Mouse (Mus musculus) heart, postnatal 25 days (tissue): Measurements from ENCODE around the gene Hist1h4n. TPM values are rescaled to one million over a fixed set of nuclear protein-coding genes. Genes with fewer than 3 reads are reported as not detected.
"Not testable (repeated sequence)": the region's sequence is repeated elsewhere in the genome, so short reads cannot be mapped to it uniquely, and the experiment has no call there.

Experiments
- DNase-seq: peaks from one replicate; pipeline ENCODE4 v3.0.0; 2022; ENCODE audit warnings: low spot score
- intact Hi-C: fragments of 180-260 bp; cut with DNase I; formaldehyde crosslinking; loops from one replicate; pipeline ENCODE4 v1.15.1; 2025
- total RNA-seq, 2 experiments: library from RNA; stranded (reverse); gene quantifications; 2 replicates each; pipeline ENCODE4 v1.2.3; 2021

The Hist1h4n gene
- 10 to 100 TPM; 13.5 to 14.9 TPM for total RNA-seq

- not testable (repeated sequence) for DNase-seq
- intact Hi-C loops = loop anchor here (10.0 kb wide), 1 partner anchor 117 kb away; the partner anchor contains the start of genes Hist1h2ai, Hist1h2bl and Hist1h3h
Measured at GRCm38 (mm10) chr13:21831418-21832394, at the start of gene Hist1h4n. Gene Hist1h4n, minus strand, starts transcription at chr13:21832196.

- intact Hi-C loops = no loop called here
- DNase-seq = no peak
Measured at GRCm38 (mm10) chr13:21880735-21881134, 48.7 kb upstream of the Hist1h4n start.

- intact Hi-C loops, DNase-seq: not testable (repeated sequence)
Measured at GRCm38 (mm10) chr13:21865503-21865902, 33.5 kb upstream of the Hist1h4n start.

- no peak for DNase-seq
- intact Hi-C loops = no loop called here
Measured at GRCm38 (mm10) chr13:21861608-21862007, 29.6 kb upstream of the Hist1h4n start.

GRCm38 (mm10) chr13:21855698-21856162 lies 23.7 kb upstream of the Hist1h4n start:
- no peak for DNase-seq
- intact Hi-C loops = loop anchor here (10.0 kb wide), 2 partner anchors 59 to 169 kb away; no protein-coding TSS in a partner anchor

GRCm38 (mm10) chr13:21855146-21855545 lies 23.1 kb upstream of the Hist1h4n start:
- peak; percentile 25 for DNase-seq
- intact Hi-C loops = loop anchor here (10.0 kb wide), 2 partner anchors 60 to 170 kb away; no protein-coding TSS in a partner anchor

GRCm38 (mm10) chr13:21852215-21852945 lies 20.4 kb upstream of the Hist1h4n start:
- peak; percentile 8 for DNase-seq
- intact Hi-C loops = loop anchor here (10.0 kb wide), 2 partner anchors 62 to 172 kb away; no protein-coding TSS in a partner anchor

- intact Hi-C loops = loop anchor here (10.0 kb wide), 2 partner anchors 64 to 174 kb away; no protein-coding TSS in a partner anchor
- not testable (repeated sequence) for DNase-seq
Measured at GRCm38 (mm10) chr13:21850696-21851095, 18.7 kb upstream of the Hist1h4n start.

- intact Hi-C loops = no loop called here
- no peak for DNase-seq
Measured at GRCm38 (mm10) chr13:21847883-21848282, 15.9 kb upstream of the Hist1h4n start.

- DNase-seq, intact Hi-C loops: not testable (repeated sequence)
Measured at GRCm38 (mm10) chr13:21846356-21846755, 14.4 kb upstream of the Hist1h4n start.

GRCm38 (mm10) chr13:21840508-21840907 lies 8.5 kb upstream of the Hist1h4n start:
- intact Hi-C loops, DNase-seq: not testable (repeated sequence)

- DNase-seq = not testable (repeated sequence)
- intact Hi-C loops = loop anchor here (10.0 kb wide), 1 partner anchor 119 kb away; the partner anchor contains the start of genes Hist1h2ai, Hist1h2bl and Hist1h3h
Measured at GRCm38 (mm10) chr13:21833461-21833860, 1.5 kb upstream of the Hist1h4n start, which contains the start of the genes Hist1h2ap and Hist1h2br. Gene Hist1h2ap, minus strand, starts transcription at chr13:21833507. Gene Hist1h2br, plus strand, starts transcription at chr13:21833743.

- intact Hi-C loops = loop anchor here (10.0 kb wide), 1 partner anchor 116 kb away; the partner anchor contains the start of genes Hist1h2ai, Hist1h2bl and Hist1h3h
- no peak for DNase-seq
Measured at GRCm38 (mm10) chr13:21830344-21830743, 1.7 kb downstream of the Hist1h4n start.

- no peak for DNase-seq
- intact Hi-C loops = loop anchor here (10.0 kb wide), 2 partner anchors 216 to 1856 kb away; partner anchors contain the start of genes Hist1h2ac, Hist1h2ag, Hist1h2bc and Hist1h2bj
Measured at GRCm38 (mm10) chr13:21828511-21828910, 3.5 kb downstream of the Hist1h4n start.

GRCm38 (mm10) chr13:21820082-21820890 lies 11.7 kb downstream of the Hist1h4n start:
- intact Hi-C loops = loop anchor here (10.0 kb wide), 2 partner anchors 225 to 1865 kb away; partner anchors contain the start of genes Hist1h2ac, Hist1h2ag, Hist1h2bc and Hist1h2bj

GRCm38 (mm10) chr13:21812092-21812491 lies 19.9 kb downstream of the Hist1h4n start:
- DNase-seq, intact Hi-C loops: not testable (repeated sequence)

More at GRCm38 (mm10) chr13:21820082-21820890, 11.7 kb downstream of the Hist1h4n start:
- DNase-seq = not testable (repeated sequence)

- intact Hi-C loops = not testable (repeated sequence)
- DNase-seq = peak; percentile 16
Measured at GRCm38 (mm10) chr13:21811539-21811938, 20.5 kb downstream of the Hist1h4n start, which contains the start of gene Hist1h4m. Gene Hist1h4m, plus strand, starts transcription at chr13:21811746.

GRCm38 (mm10) chr13:21811074-21811473 lies 20.9 kb downstream of the Hist1h4n start:
- intact Hi-C loops = not testable (repeated sequence)

More at GRCm38 (mm10) chr13:21811074-21811473, 20.9 kb downstream of the Hist1h4n start:
- not testable (repeated sequence) for DNase-seq
